Mouse (Mus musculus) intestine, embryonic 14.5 days (tissue): ENCODE results near the gene Cdkn1a. TPM values are rescaled to one million over a fixed set of nuclear protein-coding genes. Genes with fewer than 3 reads are reported as not detected.
"Not testable (repeated sequence)": the region's sequence is repeated elsewhere in the genome, so short reads cannot be mapped to it uniquely, and the experiment has no call there.

Source experiments
- ATAC-seq: fragments of 200-750 bp; cut with Nextera tagmentation; replicated peaks from 2 replicates; pipeline ENCODE4 v1.8.0; 2017; ENCODE audit warnings: low read depth, moderate number of reproducible peaks, moderate TSS enrichment, moderate library complexity; ENCODE audit not compliant: low FRiP score, low TSS enrichment
- DNase-seq: peaks from one replicate; pipeline ENCODE4 v3.0.0-alpha.2; 2018; ENCODE audit warnings: low spot score
- H3K27ac ChIP-seq: fragments of 300-500 bp; sonication (generic); 2 replicates; pipeline ENCODE4 v1.5.1; 2014; ENCODE audit warnings: low read depth, mild to moderate bottlenecking, control low read depth
- H3K27me3 ChIP-seq: fragments of 300-500 bp; sonication (generic); replicated peaks from 2 replicates; pipeline ENCODE4 v1.6.1; 2014; ENCODE audit warnings: low read length, control low read depth; ENCODE audit not compliant: control insufficient read depth, insufficient read depth
- H3K36me3 ChIP-seq: fragments of 300-500 bp; sonication (generic); 2 replicates; pipeline ENCODE4 v1.6.1; 2014; ENCODE audit warnings: low read length, control low read depth; ENCODE audit not compliant: control insufficient read depth, insufficient read depth
- H3K4me1 ChIP-seq: fragments of 300-500 bp; sonication (generic); replicated peaks from 2 replicates; pipeline ENCODE4 v1.6.1; 2014; ENCODE audit warnings: low read length, control low read depth, mixed read lengths; ENCODE audit not compliant: control insufficient read depth, insufficient read depth
- H3K4me2 ChIP-seq: fragments of 300-500 bp; sonication (generic); 2 replicates; pipeline ENCODE4 v1.6.1; 2014; ENCODE audit warnings: low read length
- H3K4me3 ChIP-seq: fragments of 300-500 bp; sonication (generic); 2 replicates; pipeline ENCODE4 v1.5.1; 2014; ENCODE audit warnings: low read depth, low read length, control low read depth, mixed read lengths
- H3K9ac ChIP-seq: fragments of 300-500 bp; sonication (generic); 2 replicates; pipeline ENCODE4 v1.6.1; 2014; ENCODE audit warnings: mild to moderate bottlenecking, low read length
- H3K9me3 ChIP-seq: fragments of 300-500 bp; sonication (generic); 2 replicates; pipeline ENCODE4 v1.6.1; 2016; ENCODE audit warnings: low read length, control low read depth; ENCODE audit not compliant: control insufficient read depth
- WGBS: fragments of 180-500 bp; shearing (Covaris S2); extraction: QIAGEN DNeasy Blood & Tissue Kit; methylation state at CpG from one replicate; pipeline ENCODE4 v1.1.7; 2014; 5-methylcytosine and 5-hydroxymethylcytosine counted together
- polyA plus RNA-seq: library from polyadenylated mRNA; unstranded; fragments of >200 nt; fragmentation: Nextera tagmentation; extraction: Ambion mirVana; gene quantifications from 2 replicates; pipeline ENCODE4 v1.2.1, GENCODE M21; 2014

The Cdkn1a gene
- polyA plus RNA-seq, 1 experiment from 2014 or later: 75.7 TPM

DNA sequence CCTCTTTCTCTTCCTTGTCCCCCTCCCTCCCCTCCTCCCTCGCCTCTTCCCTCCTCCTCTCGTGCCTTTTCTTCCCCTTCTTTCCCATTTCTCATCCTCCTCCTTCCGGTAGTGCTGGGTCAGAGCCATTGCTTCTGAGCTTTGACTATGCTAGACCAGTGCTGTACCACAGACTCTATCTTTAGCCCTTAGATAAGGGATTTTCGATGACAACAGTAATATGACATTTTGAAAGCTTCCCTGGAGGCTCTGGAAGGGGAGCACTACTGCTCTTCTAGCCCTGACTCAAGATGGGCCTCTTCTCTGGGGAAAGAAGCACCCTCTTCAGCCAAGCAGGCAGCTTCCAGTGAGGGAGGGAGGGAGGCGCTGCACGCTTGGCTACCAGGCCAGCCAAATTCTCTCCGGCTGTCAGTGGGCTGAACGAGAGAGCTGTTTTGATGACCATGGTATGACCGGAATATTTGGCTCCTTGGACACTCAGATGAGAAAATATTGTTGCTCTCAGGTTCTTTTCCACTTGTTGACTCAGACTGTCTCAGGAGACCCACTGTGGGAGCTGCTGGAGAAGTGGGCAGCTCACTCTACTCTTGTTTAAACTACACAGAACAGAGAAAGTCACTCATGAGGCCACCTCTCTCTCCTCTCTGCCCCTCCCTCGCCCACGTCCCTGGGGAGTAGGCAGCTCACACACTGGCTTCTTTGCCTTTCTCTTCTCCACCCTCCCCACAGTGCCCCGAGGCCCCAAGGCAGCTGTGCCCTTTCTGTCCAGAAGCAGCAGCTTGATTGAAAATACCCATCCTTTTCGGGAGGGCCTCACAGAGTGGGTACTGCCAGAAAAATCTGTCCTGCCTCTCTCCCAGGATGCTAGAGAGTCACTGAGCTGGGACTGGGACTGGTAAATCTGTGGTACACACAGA is 28.4 kb upstream of the Cdkn1a start:
- no peak overlapping the region for H3K4me2 ChIP-seq
- WGBS: 51% methylated on average over 13 of the region's 13 CpGs
- H3K9ac ChIP-seq: no peak overlapping the region
- H3K27ac ChIP-seq: no peak overlapping the region
- no peaks in the 10 kb centered on the region for H3K9me3 ChIP-seq
- peaks cover 7% of the 10 kb centered on the region; the same call in 1 of the 2 replicates for H3K4me1 ChIP-seq
- no peak for ATAC-seq
- no peaks in the 10 kb centered on the region for H3K36me3 ChIP-seq
- no peak overlapping the region for H3K4me3 ChIP-seq
- H3K27me3 ChIP-seq: no peaks in the 10 kb centered on the region
- no peak for DNase-seq

GRCm38 (mm10) chr17:29063121-29063987 is 27.4 kb upstream of the Cdkn1a start:
- Histone ChIP-seq H3K9me3 (no peaks in the 10 kb centered on the region), H3K4me2 (no peak overlapping the region), H3K4me3 (no peak overlapping the region), H3K4me1 (peaks cover 7% of the 10 kb centered on the region; the same call in 1 of the 2 replicates), H3K27me3 (no peaks in the 10 kb centered on the region), H3K9ac (no peak overlapping the region), H3K27ac (no peak overlapping the region), H3K36me3 (no peaks in the 10 kb centered on the region)
- no peak for DNase-seq
- WGBS: 58% methylated on average over 8 of the region's 8 CpGs
- no peak for ATAC-seq

- 64% methylated on average over 2 of the region's 2 CpGs for WGBS
- H3K4me1 ChIP-seq: peaks cover 7% of the 10 kb centered on the region; the same call in 1 of the 2 replicates
- ATAC-seq: no peak
- H3K9me3 ChIP-seq: no peaks in the 10 kb centered on the region
- H3K36me3 ChIP-seq: no peaks in the 10 kb centered on the region
- H3K4me3 ChIP-seq: no peak overlapping the region
- H3K4me2 ChIP-seq: no peak overlapping the region
- no peaks in the 10 kb centered on the region for H3K27me3 ChIP-seq
- no peak overlapping the region for H3K27ac ChIP-seq
- no peak for DNase-seq
- H3K9ac ChIP-seq: no peak overlapping the region
Observed at GRCm38 (mm10) chr17:29063988-29064285, 26.8 kb upstream of the Cdkn1a start.

GRCm38 (mm10) chr17:29065245-29065940 is 25.4 kb upstream of the Cdkn1a start:
- Histone ChIP-seq H3K9ac (no peak overlapping the region), H3K4me1 (peaks cover 7% of the 10 kb centered on the region; the same call in 1 of the 2 replicates), H3K4me2 (no peak overlapping the region), H3K9me3 (no peaks in the 10 kb centered on the region), H3K27me3 (no peaks in the 10 kb centered on the region), H3K36me3 (no peaks in the 10 kb centered on the region), H3K4me3 (no peak overlapping the region), H3K27ac (no peak overlapping the region)
- WGBS: 82% methylated on average over 21 of the region's 21 CpGs
- no peak for DNase-seq
- ATAC-seq: no peak

DNA sequence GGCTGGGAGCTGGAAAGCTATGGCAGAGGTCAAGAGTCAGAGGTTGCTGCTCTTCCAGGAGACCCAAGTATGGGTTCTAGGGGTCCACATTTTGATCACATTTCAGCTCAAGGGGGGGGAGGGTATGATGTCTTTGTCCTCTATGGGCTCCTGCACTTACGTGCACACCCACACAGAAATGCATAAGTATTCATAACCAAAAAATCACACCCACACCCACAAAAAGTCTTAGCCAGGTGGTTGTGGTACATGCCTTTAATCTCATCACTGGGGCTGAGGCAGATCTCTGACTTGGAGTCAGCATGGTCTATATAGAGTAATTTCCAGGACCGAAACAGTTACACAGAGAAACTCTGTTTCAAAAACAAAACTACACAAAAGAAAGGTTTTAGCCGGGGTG is 24.8 kb upstream of the Cdkn1a start:
- ATAC-seq (no peak), DNase-seq (no peak)
- Histone ChIP-seq H3K36me3 (no peaks in the 10 kb centered on the region), H3K27me3 (no peaks in the 10 kb centered on the region), H3K27ac (no peak overlapping the region), H3K4me3 (no peak overlapping the region), H3K4me1 (peaks cover 7% of the 10 kb centered on the region; the same call in 1 of the 2 replicates), H3K9me3 (no peaks in the 10 kb centered on the region), H3K4me2 (no peak overlapping the region), H3K9ac (no peak overlapping the region)
- 96% methylated on average over 3 of the region's 3 CpGs for WGBS

- H3K36me3 ChIP-seq, H3K4me3 ChIP-seq, H3K4me2 ChIP-seq, ATAC-seq, H3K4me1 ChIP-seq, H3K9me3 ChIP-seq, DNase-seq, H3K9ac ChIP-seq, H3K27me3 ChIP-seq, H3K27ac ChIP-seq: not testable (repeated sequence)
- WGBS: 84% methylated on average over 3 of the region's 3 CpGs
Observed at GRCm38 (mm10) chr17:29067416-29067815, 23.4 kb upstream of the Cdkn1a start.

DNA sequence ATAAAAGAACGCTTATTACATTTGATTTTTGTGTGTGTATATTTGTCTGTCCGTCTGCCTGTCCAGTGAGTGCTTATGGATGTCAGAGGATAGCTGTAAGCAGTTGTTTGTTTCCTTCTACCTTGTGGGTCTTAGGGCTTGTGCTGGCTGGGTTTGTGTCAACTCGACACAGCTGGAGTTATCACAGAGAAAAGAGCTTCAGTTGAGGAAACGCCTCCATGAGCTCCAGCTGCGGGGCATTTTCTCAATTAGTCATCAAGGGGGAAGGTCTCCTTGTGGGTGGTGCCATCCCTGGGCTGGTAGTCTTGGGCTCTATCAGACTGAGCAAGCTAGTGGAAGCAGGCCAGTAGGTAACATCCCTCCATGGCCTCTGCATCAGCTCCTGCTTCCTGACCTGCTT is 22.9 kb upstream of the Cdkn1a start:
- 55% methylated on average over 5 of the region's 5 CpGs for WGBS
- Histone ChIP-seq H3K4me3 (no peak overlapping the region), H3K4me1 (peaks cover 8% of the 10 kb centered on the region), H3K4me2 (no peak overlapping the region), H3K27me3 (no peaks in the 10 kb centered on the region), H3K36me3 (no peaks in the 10 kb centered on the region), H3K9ac (no peak overlapping the region), H3K27ac (no peak overlapping the region), H3K9me3 (no peaks in the 10 kb centered on the region)
- DNase-seq: no peak
- no peak for ATAC-seq

GRCm38 (mm10) chr17:29069063-29069462 is 21.7 kb upstream of the Cdkn1a start:
- Histone ChIP-seq H3K9me3 (no peaks in the 10 kb centered on the region), H3K27ac (no peak overlapping the region), H3K4me3 (no peak overlapping the region), H3K9ac (no peak overlapping the region), H3K27me3 (no peaks in the 10 kb centered on the region), H3K36me3 (no peaks in the 10 kb centered on the region), H3K4me2 (no peak overlapping the region), H3K4me1 (peaks cover 15% of the 10 kb centered on the region)
- DNase-seq: no peak
- no peak for ATAC-seq
- WGBS: 70% methylated on average over 10 of the region's 10 CpGs
